Mouse (Mus musculus) megakaryocyte, embryonic 14.5 days (primary cell): Measurements from ENCODE around the gene Psd.

Source experiments
- FLI1 ChIP-seq: IDR thresholded peaks from 2 replicates; pipeline ENCODE4 v1.6.1; 2012; ENCODE audit warnings: low read length, inconsistent platforms, mixed read lengths
- GATA1 ChIP-seq: IDR thresholded peaks from 3 replicates; pipeline ENCODE4 v1.6.1; 2012; ENCODE audit warnings: mixed read lengths, low read length, inconsistent platforms, borderline replicate concordance

- TF ChIP-seq GATA1 (no peak), FLI1 (no peak)
Measured at GRCm38 (mm10) chr19:46375489-46375888, 48.5 kb upstream of the Psd start.
